Mouse (Mus musculus): ENCODE measurements at regions not wholly inside any gene's neighbourhood (a gene's known extent, or its start where the extent isn't known, plus 50 kb on each side); places are given as distances from the start of the nearest gene placed in this dataset.

DNA sequence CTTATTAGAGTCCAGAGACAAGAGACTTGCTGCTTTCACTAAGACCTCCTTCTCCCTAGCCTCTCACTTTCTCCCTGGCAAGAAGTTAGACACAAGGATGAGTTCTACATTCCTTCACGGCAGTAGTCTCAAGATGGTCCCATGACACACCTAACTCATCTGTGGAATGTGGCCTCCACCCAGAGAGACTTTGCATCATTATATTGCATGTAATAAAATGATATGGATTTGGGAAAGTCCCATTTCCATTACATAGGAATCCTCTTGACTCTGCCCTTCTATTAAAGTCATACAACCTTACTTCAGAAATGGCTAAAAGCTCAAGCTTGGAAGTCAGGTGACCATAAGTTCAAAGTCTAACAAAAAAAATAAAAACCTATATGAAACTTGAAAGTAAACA, 165.4 kb downstream of the Atp6ap1l start:
- H3K9ac ChIP-seq (ENCODE audit: insufficient read depth, low read depth, low read length, poor library complexity, severe bottlenecking) = no peak overlapping the region
- H3K9me3 ChIP-seq (ENCODE audit: control insufficient read depth, insufficient read depth, low read depth, low read length) = no peaks in the 10 kb centered on the region
- no peak overlapping the region for H3K27ac ChIP-seq (ENCODE audit: insufficient read depth, low read depth, low read length, poor library complexity, severe bottlenecking)
- in situ Hi-C loops (cut with MboI; ENCODE audit: low sequenced_read_pairs in 2 of 2, unreplicated experiment in 2 of 2) = no loop called here
- no peaks in the 10 kb centered on the region for H3K36me3 ChIP-seq (ENCODE audit: control insufficient read depth, insufficient read depth, low read length, poor library complexity, severe bottlenecking)
- 0 out of 4 replicates have a peak, but pooled peaks cover 0 to under 1% of the 10 kb centered on the region in 2 experiments for H3K4me1 ChIP-seq (ENCODE audit: control insufficient read depth in 2 of 2, insufficient read depth in 2 of 2, low read length in 2 of 2, poor library complexity in 1 of 2)
- no peak for TF ChIP-seq CHD2 (IDR thresholded peaks at IDR 0.05; ENCODE audit: low read depth, low read length)
- no peak for TF ChIP-seq ZC3H11A (IDR thresholded peaks at IDR 0.05; ENCODE audit: borderline replicate concordance, low read depth, low read length)
- TF ChIP-seq MAFK (IDR thresholded peaks at IDR 0.05; ENCODE audit: insufficient read depth, low read depth, low read length) = no peak
- no peak for TF ChIP-seq HCFC1 (IDR thresholded peaks at IDR 0.05; ENCODE audit: borderline replicate concordance, insufficient read depth, low read length)
- no peak for TF ChIP-seq ZNF384 (IDR thresholded peaks at IDR 0.05; ENCODE audit: low read depth, low read length)
- no peak for DNase-seq (ENCODE audit: low read depth, low spot score)
- H3K4me3 ChIP-seq (ENCODE audit: insufficient read depth in 1 of 2, low read depth in 1 of 2, low read length in 2 of 2, poor library complexity in 1 of 2, severe bottlenecking in 1 of 2) = no peak overlapping the region

DNA sequence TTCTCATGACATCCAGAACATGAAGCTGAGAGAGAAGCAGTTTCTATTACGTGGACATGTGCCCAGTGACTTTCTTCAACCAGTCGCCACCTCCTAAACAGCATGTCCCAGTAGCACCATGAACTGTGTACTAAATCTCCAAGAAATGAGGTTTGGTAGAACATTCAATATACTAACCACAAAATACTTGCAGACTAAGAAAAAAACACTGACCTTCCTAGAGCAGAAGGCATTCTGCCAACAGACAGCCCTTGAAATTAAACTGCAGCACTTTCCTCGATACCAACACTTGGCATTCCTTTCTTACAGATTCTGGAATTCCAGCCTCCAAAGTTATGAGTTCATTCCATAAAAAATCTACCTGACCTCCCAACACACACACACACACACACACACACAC, 166.6 kb downstream of the Atp6ap1l start:
- in situ Hi-C loops (cut with MboI; ENCODE audit: low sequenced_read_pairs in 2 of 2, unreplicated experiment in 2 of 2) = no loop called here
- DNase-seq (ENCODE audit: low read depth, low spot score) = no peak

DNA sequence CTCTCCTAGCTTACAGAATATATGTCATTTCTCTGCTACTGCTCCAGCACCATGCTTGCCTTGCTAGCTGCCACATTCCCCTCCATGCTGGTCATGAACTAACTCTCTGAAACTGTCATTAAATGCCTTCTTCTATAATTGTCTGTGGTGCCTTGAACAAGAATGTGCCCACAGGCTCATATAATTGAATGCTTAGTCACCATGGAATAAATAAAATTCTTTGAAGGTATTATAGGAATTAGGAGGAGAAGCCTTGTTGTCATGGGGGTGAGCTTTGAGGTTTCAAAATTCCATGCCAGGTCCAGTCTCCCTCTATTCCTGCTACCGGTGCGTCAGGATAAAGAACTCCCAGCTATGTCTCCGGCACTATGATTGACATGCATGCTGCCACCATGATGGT, 171.9 kb downstream of the Atp6ap1l start:
- Histone ChIP-seq H3K36me3 (ENCODE audit: control insufficient read depth, insufficient read depth, low read length, poor library complexity, severe bottlenecking) (no peaks in the 10 kb centered on the region), H3K27ac (ENCODE audit: insufficient read depth, low read depth, low read length, poor library complexity, severe bottlenecking) (no peak overlapping the region), H3K4me3 (ENCODE audit: insufficient read depth in 1 of 2, low read depth in 1 of 2, low read length in 2 of 2, poor library complexity in 1 of 2, severe bottlenecking in 1 of 2) (no peak overlapping the region), H3K4me1 (ENCODE audit: control insufficient read depth in 2 of 2, insufficient read depth in 2 of 2, low read length in 2 of 2, poor library complexity in 1 of 2) (no peaks in the 10 kb centered on the region), H3K9me3 (ENCODE audit: control insufficient read depth, insufficient read depth, low read depth, low read length) (no peaks in the 10 kb centered on the region), H3K9ac (ENCODE audit: insufficient read depth, low read depth, low read length, poor library complexity, severe bottlenecking) (no peak overlapping the region)
- no peak for DNase-seq (ENCODE audit: low read depth, low spot score)
- in situ Hi-C loops (cut with MboI; ENCODE audit: low sequenced_read_pairs in 2 of 2, unreplicated experiment in 2 of 2) = no loop called here
- TF ChIP-seq HCFC1 (IDR thresholded peaks at IDR 0.05; ENCODE audit: borderline replicate concordance, insufficient read depth, low read length) (no peak), ZNF384 (IDR thresholded peaks at IDR 0.05; ENCODE audit: low read depth, low read length) (no peak), ZC3H11A (IDR thresholded peaks at IDR 0.05; ENCODE audit: borderline replicate concordance, low read depth, low read length) (no peak), MAFK (IDR thresholded peaks at IDR 0.05; ENCODE audit: insufficient read depth, low read depth, low read length) (no peak), CHD2 (IDR thresholded peaks at IDR 0.05; ENCODE audit: low read depth, low read length) (no peak)

More for the DNA sequence above, 166.6 kb downstream of the Atp6ap1l start:
- Histone ChIP-seq H3K27ac (ENCODE audit: insufficient read depth, low read depth, low read length, poor library complexity, severe bottlenecking) (no peak overlapping the region), H3K4me1 (ENCODE audit: control insufficient read depth in 2 of 2, insufficient read depth in 2 of 2, low read length in 2 of 2, poor library complexity in 1 of 2) (no peaks in the 10 kb centered on the region), H3K9me3 (ENCODE audit: control insufficient read depth, insufficient read depth, low read depth, low read length) (no peaks in the 10 kb centered on the region), H3K36me3 (ENCODE audit: control insufficient read depth, insufficient read depth, low read length, poor library complexity, severe bottlenecking) (no peaks in the 10 kb centered on the region), H3K4me3 (ENCODE audit: insufficient read depth in 1 of 2, low read depth in 1 of 2, low read length in 2 of 2, poor library complexity in 1 of 2, severe bottlenecking in 1 of 2) (no peak overlapping the region), H3K9ac (ENCODE audit: insufficient read depth, low read depth, low read length, poor library complexity, severe bottlenecking) (no peak overlapping the region)
- TF ChIP-seq ZC3H11A (IDR thresholded peaks at IDR 0.05; ENCODE audit: borderline replicate concordance, low read depth, low read length) = no peak
- no peak for TF ChIP-seq CHD2 (IDR thresholded peaks at IDR 0.05; ENCODE audit: low read depth, low read length)
- no peak for TF ChIP-seq MAFK (IDR thresholded peaks at IDR 0.05; ENCODE audit: insufficient read depth, low read depth, low read length)
- no peak for TF ChIP-seq HCFC1 (IDR thresholded peaks at IDR 0.05; ENCODE audit: borderline replicate concordance, insufficient read depth, low read length)
- no peak for TF ChIP-seq ZNF384 (IDR thresholded peaks at IDR 0.05; ENCODE audit: low read depth, low read length)

- TF ChIP-seq MAFK (IDR thresholded peaks at IDR 0.05; ENCODE audit: insufficient read depth, low read depth, low read length) = no peak
- TF ChIP-seq HCFC1 (IDR thresholded peaks at IDR 0.05; ENCODE audit: borderline replicate concordance, insufficient read depth, low read length) = no peak
- TF ChIP-seq ZC3H11A (IDR thresholded peaks at IDR 0.05; ENCODE audit: borderline replicate concordance, low read depth, low read length) = no peak
- no peak for TF ChIP-seq CHD2 (IDR thresholded peaks at IDR 0.05; ENCODE audit: low read depth, low read length)
- TF ChIP-seq ZNF384 (IDR thresholded peaks at IDR 0.05; ENCODE audit: low read depth, low read length) = no peak
- H3K4me1 ChIP-seq (ENCODE audit: control insufficient read depth in 2 of 2, insufficient read depth in 2 of 2, low read length in 2 of 2, poor library complexity in 1 of 2) = no peaks in the 10 kb centered on the region
- H3K4me3 ChIP-seq (ENCODE audit: insufficient read depth in 1 of 2, low read depth in 1 of 2, low read length in 2 of 2, poor library complexity in 1 of 2, severe bottlenecking in 1 of 2) = no peak overlapping the region
- no peaks in the 10 kb centered on the region for H3K36me3 ChIP-seq (ENCODE audit: control insufficient read depth, insufficient read depth, low read length, poor library complexity, severe bottlenecking)
- no peaks in the 10 kb centered on the region for H3K9me3 ChIP-seq (ENCODE audit: control insufficient read depth, insufficient read depth, low read depth, low read length)
- H3K27ac ChIP-seq (ENCODE audit: insufficient read depth, low read depth, low read length, poor library complexity, severe bottlenecking) = no peak overlapping the region
- H3K9ac ChIP-seq (ENCODE audit: insufficient read depth, low read depth, low read length, poor library complexity, severe bottlenecking) = no peak overlapping the region
- in situ Hi-C loops (cut with MboI; ENCODE audit: low sequenced_read_pairs in 2 of 2, unreplicated experiment in 2 of 2) = no loop called here
- DNase-seq (ENCODE audit: low read depth, low spot score) = no peak
Observed at GRCm38 (mm10) chr13:90729078-90729477, 176.1 kb downstream of the Atp6ap1l start.

GRCm38 (mm10) chr13:90727816-90728215, 177.3 kb downstream of the Atp6ap1l start:
- in situ Hi-C loops (cut with MboI; ENCODE audit: low sequenced_read_pairs in 2 of 2, unreplicated experiment in 2 of 2) = no loop called here
- H3K36me3 ChIP-seq (ENCODE audit: control insufficient read depth, insufficient read depth, low read length, poor library complexity, severe bottlenecking) = no peaks in the 10 kb centered on the region
- no peak for TF ChIP-seq CHD2 (IDR thresholded peaks at IDR 0.05; ENCODE audit: low read depth, low read length)
- TF ChIP-seq ZNF384 (IDR thresholded peaks at IDR 0.05; ENCODE audit: low read depth, low read length) = no peak
- TF ChIP-seq HCFC1 (IDR thresholded peaks at IDR 0.05; ENCODE audit: borderline replicate concordance, insufficient read depth, low read length) = no peak
- TF ChIP-seq MAFK (IDR thresholded peaks at IDR 0.05; ENCODE audit: insufficient read depth, low read depth, low read length) = no peak
- no peak for TF ChIP-seq ZC3H11A (IDR thresholded peaks at IDR 0.05; ENCODE audit: borderline replicate concordance, low read depth, low read length)
- H3K9ac ChIP-seq (ENCODE audit: insufficient read depth, low read depth, low read length, poor library complexity, severe bottlenecking) = no peak overlapping the region
- H3K9me3 ChIP-seq (ENCODE audit: control insufficient read depth, insufficient read depth, low read depth, low read length) = no peaks in the 10 kb centered on the region
- H3K27ac ChIP-seq (ENCODE audit: insufficient read depth, low read depth, low read length, poor library complexity, severe bottlenecking) = no peak overlapping the region
- no peaks in the 10 kb centered on the region for H3K4me1 ChIP-seq (ENCODE audit: control insufficient read depth in 2 of 2, insufficient read depth in 2 of 2, low read length in 2 of 2, poor library complexity in 1 of 2)
- H3K4me3 ChIP-seq (ENCODE audit: insufficient read depth in 1 of 2, low read depth in 1 of 2, low read length in 2 of 2, poor library complexity in 1 of 2, severe bottlenecking in 1 of 2) = no peak overlapping the region
- no peak for DNase-seq (ENCODE audit: low read depth, low spot score)

Data from ES-E14 (cell line).